Comparison of ENCODE assay signal across 19 mouse cellular contexts in genomic region chr8:108068195-108068594, GRCm38 (mm10).
A peak's percentile ranks its signal among the peaks of the same experiment; 100 is the strongest.
DNase-seq lines count a peak whose midpoint lies in the region; ATAC-seq lines count a peak whose summit lies in the region.
"Had no signal": no experiment of that assay in that cellular context is flagged by ENCODE, and none has a peak within 500 bp of the region (broad histone marks: within the 10 kb centered on the region; RNA-seq: fewer than 3 reads in every experiment).

No protein-coding gene starts in this region.

- peak; percentile 21 for DNase-seq in hindbrain, embryonic 11.5 days (ENCODE audit: low spot score)
- no peak for DNase-seq in hindbrain, embryonic 14.5 days (ENCODE audit: low spot score)
- peak; percentile 18 for DNase-seq in neural tube, embryonic 11.5 days (ENCODE audit: low spot score)
- no peak for DNase-seq in neural tube, embryonic 10.5 days (ENCODE audit: extremely low spot score, low spot score)
- DNase-seq in yolk sac, embryonic 10.5 days (ENCODE audit: low spot score): peak; percentile 4
- DNase-seq: adrenal gland, postnatal 36 days; B cell, adult 2 months; cerebellum, adult 9-11 months; gastrocnemius, postnatal 10 days; heart, adult 2 months; right cerebral cortex, postnatal 14 days had no signal

- WGBS in hindbrain, embryonic 11.5 days: 46% methylated on average over 8 of the region's 8 CpGs
- 51% methylated on average over 8 of the region's 8 CpGs for WGBS in hindbrain, embryonic 14.5 days
- 26% methylated on average over 8 of the region's 8 CpGs for WGBS in neural tube, embryonic 11.5 days
- 7% methylated on average over 8 of the region's 8 CpGs for WGBS in embryonic facial prominence, embryonic 15.5 days

- H3K4me3 ChIP-seq in hindbrain, embryonic 11.5 days (ENCODE audit: low read depth, low read length): no peak overlapping the region
- H3K4me3 ChIP-seq in hindbrain, embryonic 14.5 days (replicated peaks; ENCODE audit: low read length): no peak overlapping the region
- H3K4me3 ChIP-seq in neural tube, embryonic 11.5 days (ENCODE audit: low read depth, low read length): no peak overlapping the region
- no peak overlapping the region for H3K4me3 ChIP-seq in embryonic facial prominence, embryonic 15.5 days (replicated peaks)
- H3K4me3 ChIP-seq: heart, adult 2 months; heart, embryonic 15.5 days; intestine, embryonic 15.5 days; lung, embryonic 15.5 days; neural tube, embryonic 12.5 days had no signal

- no peaks in the 10 kb centered on the region for H3K9me3 ChIP-seq in hindbrain, embryonic 11.5 days (ENCODE audit: control insufficient read depth, low read length)
- no peaks in the 10 kb centered on the region for H3K9me3 ChIP-seq in hindbrain, embryonic 14.5 days (ENCODE audit: control insufficient read depth, low read length)
- H3K9me3 ChIP-seq in neural tube, embryonic 11.5 days (ENCODE audit: control insufficient read depth, low read length): no peaks in the 10 kb centered on the region
- H3K9me3 ChIP-seq in embryonic facial prominence, embryonic 15.5 days (replicated peaks): no peaks in the 10 kb centered on the region
- H3K9me3 ChIP-seq: heart, embryonic 15.5 days; intestine, embryonic 15.5 days; lung, embryonic 15.5 days; neural tube, embryonic 12.5 days had no signal

- no peaks in the 10 kb centered on the region for H3K4me1 ChIP-seq in hindbrain, embryonic 11.5 days (replicated peaks; ENCODE audit: control insufficient read depth, insufficient read depth, low read length)
- H3K4me1 ChIP-seq in hindbrain, embryonic 14.5 days (replicated peaks; ENCODE audit: control insufficient read depth, insufficient read depth, low read length): no peaks in the 10 kb centered on the region
- H3K4me1 ChIP-seq in neural tube, embryonic 11.5 days (ENCODE audit: control insufficient read depth, insufficient read depth, low read length): no peaks in the 10 kb centered on the region
- peaks cover 10% of the 10 kb centered on the region for H3K4me1 ChIP-seq in embryonic facial prominence, embryonic 15.5 days
- H3K4me1 ChIP-seq: heart, embryonic 15.5 days; intestine, embryonic 15.5 days; lung, embryonic 15.5 days; neural tube, embryonic 12.5 days had no signal

- no peak overlapping the region for H3K4me2 ChIP-seq in hindbrain, embryonic 11.5 days (replicated peaks; ENCODE audit: low read depth, low read length)
- no peak overlapping the region for H3K4me2 ChIP-seq in hindbrain, embryonic 14.5 days (replicated peaks)
- no peak overlapping the region for H3K4me2 ChIP-seq in neural tube, embryonic 11.5 days (ENCODE audit: low read depth)
- H3K4me2 ChIP-seq in embryonic facial prominence, embryonic 15.5 days (replicated peaks): peak overlapping the region; percentile 28
- H3K4me2 ChIP-seq: heart, embryonic 15.5 days; intestine, embryonic 15.5 days; liver, embryonic 11.5 days; lung, embryonic 15.5 days; neural tube, embryonic 12.5 days had no signal

- H3K27me3 ChIP-seq in hindbrain, embryonic 11.5 days (ENCODE audit: control insufficient read depth, insufficient read depth, low read length): no peaks in the 10 kb centered on the region
- no peaks in the 10 kb centered on the region for H3K27me3 ChIP-seq in hindbrain, embryonic 14.5 days (ENCODE audit: control insufficient read depth, insufficient read depth, low read length)
- no peaks in the 10 kb centered on the region for H3K27me3 ChIP-seq in neural tube, embryonic 11.5 days (ENCODE audit: control insufficient read depth, insufficient read depth, low read length)
- H3K27me3 ChIP-seq in embryonic facial prominence, embryonic 15.5 days: 0 out of 2 replicates have a peak, but pooled peaks cover 4% of the 10 kb centered on the region
- H3K27me3 ChIP-seq: heart, embryonic 15.5 days; intestine, embryonic 15.5 days; lung, embryonic 15.5 days; neural tube, embryonic 12.5 days had no signal

- ATAC-seq in hindbrain, embryonic 11.5 days (ENCODE audit: low FRiP score): no peak
- ATAC-seq in hindbrain, embryonic 14.5 days (ENCODE audit: low FRiP score): no peak
- no peak for ATAC-seq in neural tube, embryonic 11.5 days (ENCODE audit: insufficient read depth, low FRiP score, low TSS enrichment)
- no peak for ATAC-seq in embryonic facial prominence, embryonic 15.5 days (ENCODE audit: insufficient number of reproducible peaks, low FRiP score, low TSS enrichment, low read depth)
- ATAC-seq in activated CD4-positive, CD25-positive, alpha-beta regulatory T cell, adult 4 months: no peak
- ATAC-seq in granulocyte monocyte progenitor cell, adult 5-6 weeks (replicated peaks; ENCODE audit: poor library complexity, severe bottlenecking): no peak
- ATAC-seq: intestine, embryonic 15.5 days had no signal

- no peak overlapping the region for H3K9ac ChIP-seq in hindbrain, embryonic 11.5 days (ENCODE audit: low read depth, low read length)
- no peak overlapping the region for H3K9ac ChIP-seq in hindbrain, embryonic 14.5 days
- no peak overlapping the region for H3K9ac ChIP-seq in neural tube, embryonic 11.5 days (ENCODE audit: low read length)
- H3K9ac ChIP-seq in embryonic facial prominence, embryonic 15.5 days: no peak overlapping the region
- H3K9ac ChIP-seq: heart, embryonic 15.5 days; intestine, embryonic 15.5 days; lung, embryonic 15.5 days; neural tube, embryonic 12.5 days had no signal

- no peaks in the 10 kb centered on the region for H3K36me3 ChIP-seq in hindbrain, embryonic 11.5 days (ENCODE audit: control insufficient read depth, insufficient read depth, low read length)
- H3K36me3 ChIP-seq in hindbrain, embryonic 14.5 days (replicated peaks; ENCODE audit: control insufficient read depth, insufficient read depth): no peaks in the 10 kb centered on the region
- H3K36me3 ChIP-seq in neural tube, embryonic 11.5 days (ENCODE audit: control insufficient read depth, insufficient read depth, low read length): no peaks in the 10 kb centered on the region
- no peaks in the 10 kb centered on the region for H3K36me3 ChIP-seq in embryonic facial prominence, embryonic 15.5 days
- H3K36me3 ChIP-seq: heart, embryonic 15.5 days; intestine, embryonic 15.5 days; lung, embryonic 15.5 days; neural tube, embryonic 12.5 days had no signal

- no peak overlapping the region for H3K27ac ChIP-seq in hindbrain, embryonic 11.5 days (ENCODE audit: low read depth, low read length)
- H3K27ac ChIP-seq in hindbrain, embryonic 14.5 days: no peak overlapping the region
- H3K27ac ChIP-seq in neural tube, embryonic 11.5 days (ENCODE audit: low read depth, low read length): no peak overlapping the region
- H3K27ac ChIP-seq in embryonic facial prominence, embryonic 15.5 days (replicated peaks): no peak overlapping the region
- H3K27ac ChIP-seq: heart, adult 2 months; heart, embryonic 15.5 days; intestine, embryonic 15.5 days; lung, embryonic 15.5 days; neural tube, embryonic 12.5 days had no signal

Comparison
In these comparisons a context has a peak if more than half of its experiments do, and no peak if none do; other contexts are left out.
1. DNase-seq: peak in hindbrain, embryonic 11.5 days (single experiment), neural tube, embryonic 11.5 days (single experiment) and yolk sac, embryonic 10.5 days (single experiment); none in hindbrain, embryonic 14.5 days (single experiment) and neural tube, embryonic 10.5 days (single experiment).